14 mouse cellular contexts compared by ENCODE assay signal in genomic region chr14:23573385-23573784, GRCm38 (mm10).
"Had no signal": no experiment of that assay in that cellular context is flagged by ENCODE, and none has a peak within 500 bp of the region (broad histone marks: within the 10 kb centered on the region; RNA-seq: fewer than 3 reads in every experiment).

No protein-coding gene starts in this region.

- H3K36me3 ChIP-seq: kidney, embryonic 15.5 days; limb, embryonic 12.5 days; liver, embryonic 13.5 days; lung, embryonic 15.5 days; midbrain, embryonic 12.5 days had no signal

- ATAC-seq: liver, postnatal 0 days had no signal

- H3K4me3 ChIP-seq: kidney, embryonic 15.5 days; limb, embryonic 12.5 days; liver, embryonic 13.5 days; lung, embryonic 15.5 days; megakaryocyte, embryonic 14.5 days; midbrain, embryonic 12.5 days had no signal

- H3K9me3 ChIP-seq: kidney, embryonic 15.5 days; limb, embryonic 12.5 days; liver, embryonic 13.5 days; lung, embryonic 15.5 days; megakaryocyte, embryonic 14.5 days; midbrain, embryonic 12.5 days had no signal

- DNase-seq: kidney, postnatal 14 days; layer of hippocampus, adult 9-11 months; layer of hippocampus, postnatal 36 days; liver; liver, embryonic 13.5 days; liver, postnatal 0 days; lung, postnatal 14 days; thymus, postnatal 4 days had no signal

- H3K27ac ChIP-seq: kidney, embryonic 15.5 days; limb, embryonic 12.5 days; liver, embryonic 13.5 days; lung, embryonic 15.5 days; macrophage; midbrain, embryonic 12.5 days had no signal

- H3K27me3 ChIP-seq: limb, embryonic 12.5 days; liver, embryonic 13.5 days; lung, embryonic 15.5 days; megakaryocyte, embryonic 14.5 days had no signal

- H3K4me2 ChIP-seq: kidney, embryonic 15.5 days; limb, embryonic 12.5 days; liver, embryonic 13.5 days; lung, embryonic 15.5 days; midbrain, embryonic 12.5 days had no signal

- H3K4me1 ChIP-seq: kidney, embryonic 15.5 days; limb, embryonic 12.5 days; liver, embryonic 13.5 days; lung, embryonic 15.5 days; midbrain, embryonic 12.5 days had no signal

- H3K9ac ChIP-seq: kidney, embryonic 15.5 days; limb, embryonic 12.5 days; liver, embryonic 13.5 days; liver, postnatal 0 days; lung, embryonic 15.5 days; midbrain, embryonic 12.5 days had no signal
